Mouse (Mus musculus) left cerebral cortex, adult 11 months (tissue): ENCODE data around the gene Tmbim1.
"Not testable (repeated sequence)": the region's sequence is repeated elsewhere in the genome, so short reads cannot be mapped to it uniquely, and the experiment has no call there.

ENCODE experiments used
- DNase-seq: peaks from one replicate; pipeline ENCODE4 v3.0.0; 2022; ENCODE audit warnings: low spot score

Gene Tmbim1

DNA sequence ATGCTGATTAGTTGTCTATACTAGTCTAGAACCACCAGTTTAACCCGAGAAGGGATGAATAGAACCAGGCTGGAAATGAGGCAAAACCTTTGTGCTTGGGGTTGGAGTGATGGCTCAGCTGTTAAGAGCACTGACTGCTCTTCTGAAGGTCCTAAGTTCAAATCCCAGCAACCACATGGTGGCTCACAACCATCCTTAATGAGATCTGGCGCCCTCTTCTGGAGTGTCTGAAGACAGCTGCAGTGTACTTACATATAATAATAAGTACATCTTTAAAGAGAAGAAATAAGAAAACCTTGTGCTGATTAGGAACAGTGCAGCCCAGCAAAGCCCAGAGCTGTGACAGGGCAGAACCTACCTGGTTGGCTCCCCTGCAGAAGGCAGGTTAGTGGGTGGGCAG, 21.5 kb upstream of the Tmbim1 start:
- DNase-seq = not testable (repeated sequence)

DNA sequence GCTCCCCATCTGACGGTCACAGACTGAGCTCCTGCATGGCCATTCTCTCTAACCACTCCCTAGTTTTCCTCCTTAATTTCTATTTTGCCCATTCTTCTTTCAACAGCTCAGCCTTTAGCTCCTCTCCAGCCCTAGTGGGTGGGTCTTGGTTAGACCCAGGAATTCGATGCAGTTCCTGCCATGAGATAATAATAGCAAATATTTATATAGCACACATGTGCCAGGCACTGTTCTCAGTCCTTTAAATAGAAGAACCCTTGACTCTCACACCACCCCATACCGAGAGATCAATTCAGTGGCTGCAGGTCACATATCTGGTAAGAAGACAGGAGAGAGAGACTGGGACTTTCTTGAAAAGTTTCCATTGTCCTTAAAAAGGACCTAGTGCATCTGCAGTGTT, 16.0 kb upstream of the Tmbim1 start:
- no peak for DNase-seq

GRCm38 (mm10) chr1:74318711-74319110, 13.3 kb upstream of the Tmbim1 start:
- no peak for DNase-seq

GRCm38 (mm10) chr1:74316114-74316827, 10.8 kb upstream of the Tmbim1 start:
- DNase-seq = no peak

- DNase-seq = no peak
These were observed 9.4 kb upstream of the Tmbim1 start for GRCm38 (mm10) chr1:74314796-74315195.

- peak; percentile 78 for DNase-seq
These were observed 7.7 kb upstream of the Tmbim1 start for GRCm38 (mm10) chr1:74313049-74313692.

- DNase-seq = no peak
These were observed 4.3 kb upstream of the Tmbim1 start for GRCm38 (mm10) chr1:74309767-74310166.

GRCm38 (mm10) chr1:74308001-74308964, 2.9 kb upstream of the Tmbim1 start:
- DNase-seq = no peak

DNA sequence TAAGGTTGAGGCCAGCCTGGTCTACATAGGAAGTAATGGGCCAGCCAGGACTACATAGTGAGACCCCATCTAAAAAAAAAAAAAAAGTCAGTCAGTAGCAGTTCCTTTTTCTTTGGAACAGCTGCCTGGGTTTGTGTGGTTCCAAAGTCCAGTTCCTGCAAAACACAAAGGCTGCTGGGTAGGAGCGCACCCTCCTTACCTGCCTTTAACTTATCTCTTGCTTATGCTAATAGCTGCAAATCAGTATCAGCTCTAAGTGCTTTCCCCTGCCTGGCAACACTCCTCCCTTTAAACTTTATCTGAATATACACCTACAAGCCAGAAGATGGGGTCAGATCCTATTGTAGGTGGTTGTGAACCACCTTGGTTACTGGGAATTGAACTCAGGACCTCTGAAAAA, 1.7 kb upstream of the Tmbim1 start:
- no peak for DNase-seq

DNA sequence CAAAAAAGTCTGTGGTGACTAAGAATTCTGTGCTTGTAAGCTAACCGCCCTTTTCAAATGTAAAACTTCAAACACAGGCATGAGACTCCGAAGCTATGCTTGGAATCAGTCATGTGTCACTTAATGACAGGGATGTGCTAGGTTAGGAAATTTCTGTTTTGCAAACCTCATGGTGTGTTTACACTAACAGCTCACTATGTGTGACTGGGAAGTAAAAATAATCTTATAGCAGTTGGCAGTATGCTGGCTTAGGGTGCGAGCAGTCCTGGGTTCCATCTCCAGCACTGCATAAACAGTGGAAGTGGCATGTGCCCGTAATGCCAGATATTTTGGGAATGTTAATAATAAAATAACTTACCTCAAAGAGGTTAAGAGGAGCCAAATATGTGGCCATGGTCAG, 476 bp downstream of the Tmbim1 start:
- DNase-seq = no peak

- DNase-seq = no peak
These were observed 1.1 kb downstream of the Tmbim1 start for GRCm38 (mm10) chr1:74304339-74304790.

DNA sequence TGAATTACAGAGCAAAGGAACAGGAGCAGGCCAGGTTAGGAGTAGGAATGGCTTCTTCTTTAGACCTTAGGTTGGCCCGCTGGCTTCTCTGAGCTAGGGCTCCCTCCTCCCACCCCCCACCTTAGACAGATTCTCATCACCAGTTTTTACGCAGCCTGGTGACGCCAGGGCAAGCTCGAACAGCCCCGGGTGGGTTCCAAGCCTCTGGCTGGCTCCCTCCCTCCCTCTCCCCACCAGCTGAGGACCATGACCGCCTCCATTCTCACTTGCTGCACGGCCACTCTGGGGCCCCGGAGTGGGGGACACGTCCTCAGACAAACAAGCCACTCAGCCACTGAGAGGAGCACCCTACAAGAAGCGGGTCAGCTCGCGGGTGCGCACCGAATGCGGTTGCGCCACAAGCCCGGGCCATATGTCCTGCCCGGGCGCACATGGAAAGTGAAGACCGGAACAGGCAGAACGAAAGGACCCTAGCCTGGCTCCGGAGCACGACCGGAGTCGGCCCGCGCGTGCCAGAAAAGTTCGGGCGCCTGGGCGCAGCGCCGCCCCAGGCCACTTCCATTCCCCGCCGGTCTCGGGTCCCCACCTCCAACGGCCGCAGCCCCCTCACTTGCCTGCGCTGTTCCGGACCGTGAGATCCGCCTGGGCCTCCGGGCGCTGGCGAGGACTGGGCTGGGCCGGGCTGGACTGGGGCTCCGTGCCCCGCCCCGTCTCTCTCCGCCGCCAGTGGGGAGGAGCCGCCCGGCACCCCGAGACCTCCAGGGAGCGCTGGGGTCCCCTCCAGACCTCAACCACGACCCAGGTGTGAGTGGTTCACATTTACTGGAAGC, 1.7 kb downstream of the Tmbim1 start:
- DNase-seq = no peak

DNA sequence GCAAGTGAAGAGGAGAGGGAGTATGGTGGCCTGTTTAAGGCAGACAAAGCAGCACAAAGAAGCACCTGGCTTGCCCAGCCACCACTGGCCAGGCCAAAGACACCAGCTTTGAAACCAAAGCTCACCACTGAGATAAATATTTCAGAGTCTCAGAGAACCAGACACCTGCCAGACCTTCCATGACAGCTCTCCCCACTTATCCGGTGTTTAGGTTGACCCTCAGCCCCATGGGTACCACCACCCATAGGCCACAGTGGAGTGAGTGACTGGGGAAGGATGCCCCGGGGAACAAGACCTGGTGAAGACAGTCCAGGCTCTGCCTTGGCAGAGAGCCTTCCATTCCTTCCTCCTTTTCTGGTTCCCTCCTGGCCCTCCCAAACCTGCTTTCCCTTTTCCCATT, 2.6 kb downstream of the Tmbim1 start:
- DNase-seq = no peak

DNA sequence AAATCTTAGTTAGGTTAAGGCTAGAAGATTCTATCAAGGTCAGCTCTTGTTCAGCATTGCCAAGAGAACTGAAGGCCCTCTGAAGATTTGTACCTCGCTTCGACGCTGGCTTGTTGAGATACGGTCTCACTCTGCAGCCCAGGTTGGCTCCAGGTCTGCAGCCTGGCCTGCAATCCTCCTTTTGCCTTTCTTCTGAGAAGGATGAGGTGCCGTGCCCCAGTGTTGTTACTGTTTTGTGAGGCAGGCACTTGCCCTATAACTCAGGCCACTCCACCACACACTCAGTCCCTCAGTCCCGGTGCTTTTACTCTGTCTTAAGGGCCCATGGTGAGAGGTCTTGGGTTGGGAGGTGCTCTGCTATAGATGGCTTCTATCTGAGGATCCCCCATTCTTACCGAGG, 3.2 kb downstream of the Tmbim1 start:
- DNase-seq = no peak

DNA sequence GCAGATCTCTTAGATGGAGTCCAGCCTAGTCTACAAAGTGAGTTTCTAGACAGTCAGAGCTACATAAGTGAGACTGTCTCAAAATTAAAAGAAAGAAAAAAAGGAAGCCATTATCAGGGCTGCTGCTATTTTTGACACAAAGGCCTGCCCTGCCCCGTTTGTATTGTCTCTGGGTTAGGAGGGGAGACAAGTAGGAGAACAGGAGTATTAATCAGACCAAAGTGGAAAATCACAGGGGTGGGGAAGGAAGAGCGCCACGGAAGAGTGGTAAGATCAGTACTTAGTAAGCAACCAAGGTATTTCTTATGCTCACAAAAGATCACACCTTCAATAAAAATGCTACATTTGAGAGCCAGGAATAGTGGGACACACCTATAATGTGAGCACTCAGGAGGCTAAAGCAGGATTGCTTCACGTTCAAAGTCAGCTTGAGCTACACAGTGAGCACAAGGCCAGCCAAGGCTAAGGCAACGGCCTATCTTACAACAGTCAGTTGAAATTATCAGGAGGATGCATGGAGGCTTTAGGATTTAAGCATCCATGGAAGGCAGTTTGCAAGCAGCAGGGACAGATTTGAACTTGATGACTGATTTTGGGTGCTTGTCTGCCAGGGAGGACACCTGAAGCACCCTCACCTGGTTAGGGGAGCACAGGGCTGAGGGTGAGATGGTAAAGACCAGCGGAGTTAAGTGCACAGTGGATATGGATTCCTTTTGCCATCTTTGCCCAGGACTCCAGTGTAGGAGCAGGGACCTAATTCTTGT, 4.9 kb downstream of the Tmbim1 start:
- no peak for DNase-seq

DNA sequence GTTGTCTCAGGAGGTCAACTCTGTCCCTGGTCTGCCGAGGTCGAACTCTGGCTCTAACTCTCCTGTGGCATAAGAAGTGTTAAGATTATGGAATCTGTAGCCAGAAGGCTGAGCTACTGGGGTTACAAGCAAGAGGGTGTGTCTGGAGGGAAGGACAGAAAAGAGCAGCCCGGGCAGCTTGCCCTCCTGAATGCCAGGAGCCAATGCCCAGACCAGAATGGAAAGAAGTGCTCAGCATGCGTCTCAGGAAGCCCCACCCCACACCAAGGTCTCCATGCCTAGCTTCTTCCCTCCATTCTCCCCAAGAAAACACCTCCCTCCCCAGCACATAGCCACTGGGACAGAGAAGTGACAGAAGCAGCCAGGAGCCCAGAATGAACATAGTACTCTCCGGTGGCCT, 6.4 kb downstream of the Tmbim1 start:
- no peak for DNase-seq

- DNase-seq = no peak
These were observed 7.2 kb downstream of the Tmbim1 start for GRCm38 (mm10) chr1:74298157-74298750.

DNA sequence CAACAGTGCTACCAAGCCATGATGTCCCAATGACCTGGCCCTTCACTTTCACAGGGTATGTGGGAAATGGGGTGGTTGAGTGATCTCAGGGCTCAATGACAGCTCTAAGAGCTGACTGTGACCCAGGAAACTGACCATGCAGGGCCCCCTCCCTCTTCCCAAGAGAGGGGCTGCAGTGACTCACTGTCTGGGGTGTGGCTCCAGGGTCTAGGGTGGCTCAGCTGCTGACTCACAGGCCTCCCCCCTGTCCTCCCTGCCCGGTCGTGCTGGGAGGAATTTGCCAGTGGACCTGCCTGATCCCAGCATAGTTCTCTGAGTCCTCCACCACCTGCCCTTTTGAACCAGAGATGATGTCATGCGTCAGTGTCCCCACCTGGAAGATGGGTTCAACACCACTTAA, 8.2 kb downstream of the Tmbim1 start:
- no peak for DNase-seq

DNA sequence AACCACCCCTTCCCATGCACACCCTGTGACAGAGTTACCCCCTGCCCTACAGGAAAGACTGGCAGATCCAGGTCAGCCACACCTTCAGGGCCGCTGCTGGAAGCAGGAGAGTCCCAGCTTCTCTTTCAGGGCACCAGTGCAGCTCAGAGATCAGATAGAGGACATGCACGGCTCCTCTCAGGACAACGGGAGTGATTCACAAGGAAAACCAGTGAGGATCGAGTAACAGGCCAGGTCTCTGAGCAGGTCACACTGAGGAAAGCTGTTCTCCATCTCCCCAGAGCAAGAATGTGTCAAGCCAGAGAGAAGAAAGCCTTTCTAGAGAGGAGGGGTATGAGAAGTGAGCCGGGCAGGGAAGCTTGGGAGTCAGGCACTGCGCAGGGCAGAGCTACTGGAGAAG, 8.9 kb downstream of the Tmbim1 start:
- DNase-seq = no peak

- DNase-seq = peak; percentile 84
These were observed 9.8 kb downstream of the Tmbim1 start for GRCm38 (mm10) chr1:74295456-74296171.
